Mouse (Mus musculus): ENCODE results near the gene Ldlrap1. TPM values are rescaled to one million over a fixed set of nuclear protein-coding genes. Genes with fewer than 3 reads are reported as not detected.
"Not testable (repeated sequence)": the region's sequence is repeated elsewhere in the genome, so short reads cannot be mapped to it uniquely, and the experiment has no call there.

Gene Ldlrap1
- polyA plus RNA-seq, 1 experiment from 2014 or later = 14.5 TPM

DNA sequence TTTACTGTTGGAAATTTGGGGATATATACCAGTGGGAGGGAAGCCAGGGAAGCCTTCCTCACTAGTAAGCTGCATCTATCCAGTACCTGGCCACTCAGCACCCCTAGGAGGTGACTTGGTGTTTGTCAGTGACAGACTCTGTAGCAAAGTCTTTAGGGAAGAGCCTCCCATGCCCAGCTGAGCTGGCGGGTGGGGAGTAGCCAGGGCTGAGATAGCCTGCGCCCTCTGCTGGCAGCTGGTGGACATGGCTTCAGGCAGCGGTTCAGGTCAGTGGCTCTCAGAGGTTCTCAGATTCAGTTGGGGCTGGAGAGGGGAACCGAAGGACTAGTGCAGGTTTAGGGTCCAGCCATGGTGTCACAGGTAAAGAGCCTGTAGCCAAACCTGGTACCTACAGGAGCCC, 31.4 kb upstream of the Ldlrap1 start:
- ATAC-seq (ENCODE audit: insufficient number of reproducible peaks, low FRiP score, low TSS enrichment, low read depth) (no peak), DNase-seq (ENCODE audit: low spot score) (peak; percentile 89)
- Histone ChIP-seq H3K9me3 (ENCODE audit: control insufficient read depth, low read length) (no peaks in the 10 kb centered on the region), H3K4me2 (ENCODE audit: low read depth, severe bottlenecking) (no peak overlapping the region), H3K27ac (replicated peaks; ENCODE audit: low read depth, low read length) (no peak overlapping the region), H3K4me1 (ENCODE audit: control insufficient read depth, insufficient read depth, low read length) (no peaks in the 10 kb centered on the region), H3K9ac (ENCODE audit: low read length) (no peak overlapping the region), H3K4me3 (ENCODE audit: low read depth, low read length) (no peak overlapping the region), H3K27me3 (ENCODE audit: control insufficient read depth, insufficient read depth, low read length) (no peaks in the 10 kb centered on the region), H3K36me3 (ENCODE audit: control insufficient read depth, insufficient read depth, low read length) (peaks cover 13% of the 10 kb centered on the region)
- 10% methylated on average over 4 of the region's 4 CpGs for WGBS

DNA sequence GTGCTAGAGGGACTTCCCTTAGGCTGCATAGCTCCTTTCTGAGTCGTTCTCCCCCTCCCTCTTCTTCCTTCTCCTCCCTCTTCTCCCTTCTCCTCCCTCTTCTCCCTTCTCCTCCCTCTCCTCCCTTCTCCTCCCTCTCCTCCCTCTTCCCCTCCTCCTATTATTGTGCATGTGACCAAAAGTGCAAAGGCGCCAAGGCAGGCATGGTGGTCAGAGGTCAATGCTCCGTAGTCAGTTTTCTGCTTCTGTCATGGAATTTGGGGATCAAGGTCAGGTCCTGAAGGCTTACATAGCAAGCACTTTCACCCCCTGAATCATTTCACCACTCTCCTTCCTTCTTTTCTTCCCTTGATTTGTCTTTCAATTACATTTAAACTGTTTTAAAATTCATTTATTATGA, 31.0 kb upstream of the Ldlrap1 start:
- no peak for ATAC-seq (ENCODE audit: insufficient number of reproducible peaks, low FRiP score, low TSS enrichment, low read depth)
- Histone ChIP-seq H3K4me3 (ENCODE audit: low read depth, low read length) (no peak overlapping the region), H3K27ac (replicated peaks; ENCODE audit: low read depth, low read length) (no peak overlapping the region), H3K9ac (ENCODE audit: low read length) (no peak overlapping the region), H3K4me2 (ENCODE audit: low read depth, severe bottlenecking) (no peak overlapping the region), H3K4me1 (ENCODE audit: control insufficient read depth, insufficient read depth, low read length) (no peaks in the 10 kb centered on the region), H3K36me3 (ENCODE audit: control insufficient read depth, insufficient read depth, low read length) (peaks cover 12% of the 10 kb centered on the region), H3K27me3 (ENCODE audit: control insufficient read depth, insufficient read depth, low read length) (no peaks in the 10 kb centered on the region), H3K9me3 (ENCODE audit: control insufficient read depth, low read length) (no peaks in the 10 kb centered on the region)
- no peak for DNase-seq (ENCODE audit: low spot score)
- WGBS = 51% methylated on average over 3 of the region's 3 CpGs

DNA sequence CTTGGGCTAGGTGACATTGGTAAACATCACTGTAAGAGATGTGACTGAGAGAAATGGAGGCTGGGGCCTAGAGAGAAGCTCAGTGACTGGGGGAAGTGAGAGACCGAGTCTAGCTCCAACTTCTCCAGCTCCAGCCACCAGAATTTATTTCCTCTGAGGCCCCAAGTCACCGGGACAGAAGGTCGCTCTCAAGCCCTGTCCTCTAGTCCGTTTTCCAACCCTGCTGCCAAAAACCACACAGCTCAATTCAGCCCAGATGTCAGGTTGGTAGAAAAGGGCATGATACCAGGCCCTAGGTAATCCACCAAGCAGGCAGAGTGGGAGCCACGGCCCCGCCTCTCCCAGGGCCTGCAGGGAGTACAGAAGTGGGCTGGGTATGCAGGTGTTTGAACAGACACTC, 29.8 kb upstream of the Ldlrap1 start:
- no peak for ATAC-seq (ENCODE audit: insufficient number of reproducible peaks, low FRiP score, low TSS enrichment, low read depth)
- H3K36me3 ChIP-seq (ENCODE audit: control insufficient read depth, insufficient read depth, low read length) = peaks cover 7% of the 10 kb centered on the region
- 74% methylated on average over 6 of the region's 6 CpGs for WGBS
- H3K9me3 ChIP-seq (ENCODE audit: control insufficient read depth, low read length) = no peaks in the 10 kb centered on the region
- no peak overlapping the region for H3K4me3 ChIP-seq (ENCODE audit: low read depth, low read length)
- DNase-seq (ENCODE audit: low spot score) = no peak
- H3K27ac ChIP-seq (replicated peaks; ENCODE audit: low read depth, low read length) = no peak overlapping the region
- no peaks in the 10 kb centered on the region for H3K27me3 ChIP-seq (ENCODE audit: control insufficient read depth, insufficient read depth, low read length)
- no peak overlapping the region for H3K4me2 ChIP-seq (ENCODE audit: low read depth, severe bottlenecking)
- no peaks in the 10 kb centered on the region for H3K4me1 ChIP-seq (ENCODE audit: control insufficient read depth, insufficient read depth, low read length)
- no peak overlapping the region for H3K9ac ChIP-seq (ENCODE audit: low read length)

DNA sequence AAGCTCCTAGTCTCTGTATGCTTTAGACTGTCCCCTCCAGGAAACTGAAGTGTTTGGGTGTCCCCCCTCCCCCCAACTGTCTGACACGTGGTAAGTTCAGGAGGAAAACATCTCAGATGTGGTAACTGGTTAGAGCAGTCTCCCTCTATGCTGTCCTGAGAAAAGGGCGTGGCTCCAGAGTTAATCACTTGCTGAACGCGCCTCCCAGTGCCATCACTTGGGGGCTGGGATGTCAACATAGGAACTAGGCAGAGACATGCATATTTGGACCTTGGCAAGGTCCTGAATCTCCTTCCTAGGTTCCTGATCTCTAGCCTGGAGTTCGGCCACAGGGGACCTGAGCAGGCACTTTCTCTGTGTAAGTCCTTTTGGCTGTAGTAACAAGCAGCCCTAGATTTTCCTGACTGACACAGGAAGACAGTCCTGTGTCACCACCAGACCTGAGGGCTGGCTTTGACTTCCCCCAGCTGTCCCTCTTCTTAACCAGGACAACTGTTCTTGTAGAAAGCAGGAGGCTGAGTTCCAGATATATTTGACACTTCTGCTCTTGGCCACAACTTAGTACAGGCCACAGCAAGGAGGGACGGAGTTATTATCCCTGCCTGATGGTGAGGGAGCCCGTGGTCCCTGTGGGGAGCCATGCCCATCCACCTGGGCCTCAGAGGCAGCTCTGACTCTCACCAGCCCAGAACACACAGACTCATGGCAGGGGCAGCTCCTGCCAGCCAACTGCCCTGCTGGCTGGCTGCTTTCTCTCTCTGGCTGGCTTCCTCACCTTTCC, 28.9 kb upstream of the Ldlrap1 start:
- ATAC-seq (ENCODE audit: insufficient number of reproducible peaks, low FRiP score, low TSS enrichment, low read depth) = no peak
- H3K27ac ChIP-seq (replicated peaks; ENCODE audit: low read depth, low read length) = no peak overlapping the region
- WGBS = 21% methylated on average over 7 of the region's 7 CpGs
- H3K4me1 ChIP-seq (ENCODE audit: control insufficient read depth, insufficient read depth, low read length) = no peaks in the 10 kb centered on the region
- no peak overlapping the region for H3K9ac ChIP-seq (ENCODE audit: low read length)
- peaks cover 3% of the 10 kb centered on the region for H3K36me3 ChIP-seq (ENCODE audit: control insufficient read depth, insufficient read depth, low read length)
- no peaks in the 10 kb centered on the region for H3K9me3 ChIP-seq (ENCODE audit: control insufficient read depth, low read length)
- H3K4me3 ChIP-seq (ENCODE audit: low read depth, low read length) = no peak overlapping the region
- H3K27me3 ChIP-seq (ENCODE audit: control insufficient read depth, insufficient read depth, low read length) = no peaks in the 10 kb centered on the region
- no peak for DNase-seq (ENCODE audit: low spot score)
- H3K4me2 ChIP-seq (ENCODE audit: low read depth, severe bottlenecking) = no peak overlapping the region

DNA sequence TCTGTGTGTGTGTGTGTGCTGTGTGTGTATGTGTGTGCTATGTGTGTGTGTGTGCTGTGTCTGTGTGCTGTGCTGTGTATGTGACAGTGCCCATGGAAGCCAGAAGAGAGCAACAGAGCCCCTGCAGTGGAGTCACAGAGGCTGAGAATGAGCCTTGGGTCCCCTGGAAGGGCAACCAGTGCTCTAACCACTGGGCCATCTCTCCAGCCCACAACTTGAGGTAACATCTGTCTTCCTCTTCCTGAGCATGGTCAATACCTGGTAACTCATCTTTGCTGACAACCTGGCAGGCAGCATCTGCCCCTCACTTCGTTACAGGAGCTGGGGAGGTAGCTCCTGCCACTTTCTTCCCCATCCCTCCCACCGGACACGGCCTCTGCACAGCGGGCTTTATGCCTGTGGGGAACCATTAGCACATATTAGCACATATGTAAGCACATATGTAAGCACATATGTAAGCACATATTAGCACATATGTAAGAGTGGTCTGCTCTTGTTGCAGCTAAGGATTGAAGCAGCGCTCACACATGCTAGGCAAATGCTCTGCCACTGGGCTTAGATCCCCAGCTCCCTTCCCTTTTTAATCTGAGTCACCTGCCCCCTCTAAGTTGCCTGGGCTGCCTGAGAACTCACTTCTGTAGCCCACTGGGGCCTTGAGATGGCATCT, 28.1 kb upstream of the Ldlrap1 start:
- DNase-seq (ENCODE audit: low spot score) (no peak), ATAC-seq (ENCODE audit: insufficient number of reproducible peaks, low FRiP score, low TSS enrichment, low read depth) (no peak)
- Histone ChIP-seq H3K4me1 (ENCODE audit: control insufficient read depth, insufficient read depth, low read length) (no peaks in the 10 kb centered on the region), H3K9me3 (ENCODE audit: control insufficient read depth, low read length) (no peaks in the 10 kb centered on the region), H3K36me3 (ENCODE audit: control insufficient read depth, insufficient read depth, low read length) (peaks cover 2% of the 10 kb centered on the region; the same call in 1 of the 2 replicates), H3K9ac (ENCODE audit: low read length) (no peak overlapping the region), H3K4me3 (ENCODE audit: low read depth, low read length) (no peak overlapping the region), H3K27me3 (ENCODE audit: control insufficient read depth, insufficient read depth, low read length) (no peaks in the 10 kb centered on the region), H3K27ac (replicated peaks; ENCODE audit: low read depth, low read length) (no peak overlapping the region), H3K4me2 (ENCODE audit: low read depth, severe bottlenecking) (no peak overlapping the region)
- WGBS = 78% methylated on average over 5 of the region's 5 CpGs

DNA sequence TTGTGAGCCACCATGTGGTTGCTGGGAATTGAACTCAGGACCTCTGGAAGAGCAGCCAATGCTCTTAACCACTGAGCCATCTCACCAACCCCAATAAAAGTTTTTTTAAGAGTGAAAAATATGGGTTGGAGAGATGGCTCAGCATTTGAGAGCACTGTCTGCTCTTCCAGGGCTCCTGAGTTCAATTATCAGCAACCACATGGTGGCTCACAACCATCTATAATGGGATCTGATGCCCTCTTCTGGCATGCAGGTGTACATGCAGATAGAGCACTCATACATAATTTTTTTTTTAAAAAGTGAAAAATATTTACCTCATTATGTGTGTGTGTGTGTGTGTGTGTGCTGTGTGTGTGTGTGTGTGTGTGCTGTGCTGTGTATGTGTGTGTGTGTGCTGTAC, 27.1 kb upstream of the Ldlrap1 start:
- H3K36me3 ChIP-seq (ENCODE audit: control insufficient read depth, insufficient read depth, low read length); H3K9me3 ChIP-seq (ENCODE audit: control insufficient read depth, low read length); DNase-seq (ENCODE audit: low spot score); H3K27ac ChIP-seq (replicated peaks; ENCODE audit: low read depth, low read length); H3K27me3 ChIP-seq (ENCODE audit: control insufficient read depth, insufficient read depth, low read length); ATAC-seq (ENCODE audit: insufficient number of reproducible peaks, low FRiP score, low TSS enrichment, low read depth); H3K4me3 ChIP-seq (ENCODE audit: low read depth, low read length); H3K4me2 ChIP-seq (ENCODE audit: low read depth, severe bottlenecking); H3K9ac ChIP-seq (ENCODE audit: low read length); H3K4me1 ChIP-seq (ENCODE audit: control insufficient read depth, insufficient read depth, low read length): not testable (repeated sequence)

DNA sequence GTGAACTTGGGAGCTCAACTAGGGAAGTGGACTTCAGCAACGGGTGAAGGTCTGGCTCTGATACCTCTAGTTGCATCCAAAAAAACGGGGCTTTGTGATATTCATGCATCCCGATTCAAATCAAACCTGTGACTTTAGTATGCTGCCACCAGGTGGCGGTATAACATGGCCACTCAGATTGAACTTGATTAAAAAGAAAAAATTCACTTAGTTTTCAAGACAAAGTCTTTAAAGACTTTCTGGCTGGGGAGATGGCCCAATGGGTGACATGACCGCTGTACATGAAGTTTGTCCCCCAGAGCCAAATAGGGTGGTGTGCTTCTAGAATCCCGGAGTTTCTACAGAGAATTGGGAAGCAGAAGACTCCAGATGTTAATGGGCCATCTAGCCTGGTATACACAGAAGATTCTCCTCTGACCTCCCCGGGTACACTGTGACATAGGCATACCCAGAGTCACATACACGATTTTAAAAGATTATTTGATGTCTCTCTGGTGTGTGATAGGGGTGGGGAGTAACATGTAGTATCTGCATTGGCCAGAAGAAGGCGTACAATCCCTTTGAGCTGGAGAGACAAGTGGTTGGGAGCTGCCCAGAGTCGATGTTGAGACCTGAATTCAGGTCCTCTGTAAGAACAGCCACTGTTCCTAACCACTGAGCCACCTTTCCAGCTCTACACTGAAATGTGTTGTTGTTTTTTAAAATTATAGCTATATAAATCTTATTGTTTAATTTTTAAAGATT, 25.6 kb upstream of the Ldlrap1 start:
- no peaks in the 10 kb centered on the region for H3K9me3 ChIP-seq (ENCODE audit: control insufficient read depth, low read length)
- no peak overlapping the region for H3K9ac ChIP-seq (ENCODE audit: low read length)
- no peak overlapping the region for H3K4me3 ChIP-seq (ENCODE audit: low read depth, low read length)
- WGBS = 48% methylated on average over 10 of the region's 10 CpGs
- H3K27me3 ChIP-seq (ENCODE audit: control insufficient read depth, insufficient read depth, low read length) = no peaks in the 10 kb centered on the region
- no peaks in the 10 kb centered on the region for H3K4me1 ChIP-seq (ENCODE audit: control insufficient read depth, insufficient read depth, low read length)
- DNase-seq (ENCODE audit: low spot score) (peak; percentile 76), ATAC-seq (ENCODE audit: insufficient number of reproducible peaks, low FRiP score, low TSS enrichment, low read depth) (no peak)
- no peak overlapping the region; the same call in 1 of the 2 replicates for H3K4me2 ChIP-seq (ENCODE audit: low read depth, severe bottlenecking)
- no peaks in the 10 kb centered on the region for H3K36me3 ChIP-seq (ENCODE audit: control insufficient read depth, insufficient read depth, low read length)
- H3K27ac ChIP-seq (replicated peaks; ENCODE audit: low read depth, low read length) = no peak overlapping the region

DNA sequence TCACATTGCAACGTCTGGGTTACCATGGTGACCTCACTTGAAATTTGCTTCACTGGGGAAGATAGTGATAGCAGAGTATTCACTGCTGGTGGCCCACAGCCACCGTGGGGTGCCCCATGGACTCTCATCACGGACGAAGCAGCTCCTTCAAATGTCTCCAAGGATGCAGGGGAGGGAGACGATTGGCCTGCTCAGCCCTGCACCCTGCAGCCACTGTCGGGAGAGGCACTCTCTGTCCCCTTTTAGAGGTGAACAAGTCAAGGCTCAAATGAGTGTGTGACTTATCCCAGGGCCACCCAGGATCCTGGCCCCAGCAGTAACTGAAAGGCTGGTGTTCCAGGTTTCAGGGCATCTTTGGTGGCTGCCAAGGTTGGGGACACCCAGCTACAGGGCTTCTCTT, 23.9 kb upstream of the Ldlrap1 start:
- no peak for DNase-seq (ENCODE audit: low spot score)
- 62% methylated on average over 6 of the region's 6 CpGs for WGBS

More for the DNA sequence above, 23.9 kb upstream of the Ldlrap1 start:
- Histone ChIP-seq H3K27ac (replicated peaks; ENCODE audit: low read depth, low read length) (no peak overlapping the region), H3K4me1 (ENCODE audit: control insufficient read depth, insufficient read depth, low read length) (no peaks in the 10 kb centered on the region), H3K9ac (ENCODE audit: low read length) (no peak overlapping the region), H3K27me3 (ENCODE audit: control insufficient read depth, insufficient read depth, low read length) (no peaks in the 10 kb centered on the region), H3K4me3 (ENCODE audit: low read depth, low read length) (no peak overlapping the region), H3K36me3 (ENCODE audit: control insufficient read depth, insufficient read depth, low read length) (no peaks in the 10 kb centered on the region), H3K4me2 (ENCODE audit: low read depth, severe bottlenecking) (no peak overlapping the region), H3K9me3 (ENCODE audit: control insufficient read depth, low read length) (no peaks in the 10 kb centered on the region)
- no peak for ATAC-seq (ENCODE audit: insufficient number of reproducible peaks, low FRiP score, low TSS enrichment, low read depth)

All from limb, embryonic 11.5 days (tissue).